Mouse (Mus musculus): ENCODE measurements around the gene Txlnb.

Txlnb gene

GRCm38 (mm10) chr10:17878002-17878919 is 82.2 kb downstream of the Txlnb start:
- Histone ChIP-seq H3K27me3 (ENCODE audit: insufficient read depth, low read length) (no peaks in the 10 kb centered on the region), H3K9me3 (ENCODE audit: low read length) (peaks cover 17% of the 10 kb centered on the region), H3K36me3 (ENCODE audit: insufficient read depth, low read length) (no peaks in the 10 kb centered on the region), H3K4me1 (replicated peaks; ENCODE audit: low read depth, low read length) (no peaks in the 10 kb centered on the region), H3K4me3 (replicated peaks; ENCODE audit: low read length) (no peak overlapping the region)
- TF ChIP-seq CTCF (conservative IDR thresholded peaks at IDR 0.05; ENCODE audit: low read length): no peak
- TF ChIP-seq POU5F1 (IDR thresholded peaks at IDR 0.05; ENCODE audit: borderline replicate concordance, low read length): no peak
- no peak for TF ChIP-seq NANOG (IDR thresholded peaks at IDR 0.05; ENCODE audit: borderline replicate concordance, low read length)

GRCm38 (mm10) chr10:17880038-17880437 is 84.0 kb downstream of the Txlnb start:
- Histone ChIP-seq H3K4me3 (replicated peaks; ENCODE audit: low read length) (no peak overlapping the region), H3K9me3 (ENCODE audit: low read length) (peaks cover 35% of the 10 kb centered on the region), H3K27me3 (ENCODE audit: insufficient read depth, low read length) (no peaks in the 10 kb centered on the region), H3K4me1 (replicated peaks; ENCODE audit: low read depth, low read length) (no peaks in the 10 kb centered on the region), H3K36me3 (ENCODE audit: insufficient read depth, low read length) (no peaks in the 10 kb centered on the region)
- TF ChIP-seq POU5F1 (IDR thresholded peaks at IDR 0.05; ENCODE audit: borderline replicate concordance, low read length) (no peak), CTCF (conservative IDR thresholded peaks at IDR 0.05; ENCODE audit: low read length) (no peak), NANOG (IDR thresholded peaks at IDR 0.05; ENCODE audit: borderline replicate concordance, low read length) (no peak)

GRCm38 (mm10) chr10:17880724-17881123 is 84.7 kb downstream of the Txlnb start:
- H3K9me3 ChIP-seq (ENCODE audit: low read length): peaks cover 42% of the 10 kb centered on the region
- H3K4me1 ChIP-seq (replicated peaks; ENCODE audit: low read depth, low read length): no peaks in the 10 kb centered on the region
- H3K36me3 ChIP-seq (ENCODE audit: insufficient read depth, low read length): no peaks in the 10 kb centered on the region
- no peaks in the 10 kb centered on the region for H3K27me3 ChIP-seq (ENCODE audit: insufficient read depth, low read length)
- no peak for TF ChIP-seq NANOG (IDR thresholded peaks at IDR 0.05; ENCODE audit: borderline replicate concordance, low read length)
- no peak overlapping the region for H3K4me3 ChIP-seq (replicated peaks; ENCODE audit: low read length)
